Mouse (Mus musculus): ENCODE results near the gene Arl6ip6. TPM values are rescaled to one million over a fixed set of nuclear protein-coding genes. Genes with fewer than 3 reads are reported as not detected.

The Arl6ip6 gene
- 21.6 and 22.3 TPM in 2 replicates for polyA plus RNA-seq (2015; fragmentation: Nextera tagmentation; extraction: Ambion mirVana)

DNA sequence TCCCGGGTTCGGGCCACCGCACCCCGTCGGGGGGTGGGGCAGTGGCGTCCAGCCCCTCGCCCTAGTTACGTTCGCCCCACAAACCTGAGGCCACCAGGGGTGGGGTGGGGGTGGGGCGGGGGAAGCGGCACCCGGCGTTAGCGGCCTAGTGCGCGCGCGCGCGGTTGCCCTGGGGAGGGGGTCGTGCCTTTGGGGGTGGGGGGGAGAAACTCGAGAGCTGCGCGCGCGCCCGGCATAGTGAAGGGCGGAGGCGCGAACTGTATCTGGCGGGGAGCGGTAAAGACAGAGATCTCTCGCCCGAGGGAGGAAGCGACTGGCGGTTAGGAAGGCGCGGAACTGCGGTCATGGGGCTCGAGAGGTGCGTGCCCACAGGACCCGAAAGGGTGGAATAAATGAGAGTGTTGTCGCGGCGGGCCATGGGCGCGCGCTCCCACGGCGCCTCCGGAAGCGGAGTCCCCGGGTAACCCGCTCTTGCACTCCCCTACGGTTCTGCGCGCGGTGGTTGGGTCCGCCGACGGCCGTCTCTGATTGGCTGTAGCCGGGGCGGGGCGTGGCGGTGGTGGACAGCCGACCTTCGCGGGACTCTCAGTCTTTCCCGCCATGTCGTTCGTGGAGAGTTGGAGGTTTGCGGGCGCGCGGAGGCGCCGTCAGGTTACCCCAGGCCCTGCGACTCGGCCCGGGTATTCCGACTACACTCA is at the start of gene Arl6ip6:
Arl6ip6 (plus strand) TSS at position 204 of the 698 bp plus-strand sequence.

DNA sequence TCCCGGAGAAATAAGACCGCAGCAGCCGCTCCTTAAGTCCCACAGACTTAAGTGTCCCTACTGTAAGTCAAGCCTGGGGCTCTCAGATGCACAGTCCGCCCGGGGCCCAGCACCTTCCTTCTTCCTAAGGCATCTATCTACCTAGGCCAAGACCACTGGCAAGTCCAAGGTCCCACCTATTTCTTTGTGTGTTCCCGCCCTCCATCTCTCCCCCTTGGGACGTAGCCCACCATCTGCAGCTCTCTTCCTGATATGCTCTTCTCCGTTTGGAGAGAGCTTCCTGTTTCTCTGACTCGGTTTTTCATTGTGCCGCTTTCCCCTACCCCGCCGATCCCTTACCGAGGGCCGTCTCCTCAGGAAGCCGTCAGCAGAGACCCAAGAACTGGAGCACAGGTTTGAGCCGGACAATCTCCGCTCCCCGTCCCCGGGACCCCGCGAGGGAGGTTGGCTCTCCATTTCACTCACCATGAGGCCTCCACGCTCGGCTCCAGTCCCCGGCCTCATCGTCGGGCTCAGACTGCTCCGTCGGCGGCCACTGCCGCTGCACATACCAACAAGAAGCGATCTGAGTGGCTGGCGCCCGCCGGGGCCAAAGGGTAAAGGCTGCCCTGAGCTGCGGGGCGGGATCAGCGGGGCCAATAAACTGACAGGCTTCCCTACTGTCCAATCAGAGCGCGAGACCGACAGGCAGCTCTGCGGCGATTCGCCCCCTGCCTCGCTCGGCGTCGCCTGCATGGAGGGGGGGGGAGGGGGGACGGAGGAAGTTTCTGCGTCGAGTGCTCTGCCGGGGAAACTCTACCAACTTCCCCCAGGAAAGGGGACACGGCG is 628 bp upstream of the Arl6ip6 start, which contains the start of gene Prpf40a:
Prpf40a (minus strand) TSS at position 601 of the 828 bp plus-strand sequence.

Other genes with a start within 250 kb of the Arl6ip6 start
- gene Prpf40a, start 442 bp upstream of the Arl6ip6 start, polyA plus RNA-seq (2015; fragmentation: Nextera tagmentation; extraction: Ambion mirVana), result 55.8 and 62.4 TPM in 2 replicates

Data from skeletal muscle tissue, postnatal 0 days (tissue).